Mouse (Mus musculus) E14TG2a.4 (cell line): Measurements from ENCODE around the gene Arl14.

Experiments
- CTCF ChIP-seq: conservative IDR thresholded peaks from 2 replicates; pipeline ENCODE4 v1.5.1; 2014; ENCODE audit warnings: low read length
- POU5F1 ChIP-seq: IDR thresholded peaks from 2 replicates; pipeline ENCODE4 v1.6.1; 2014; ENCODE audit warnings: low read length, borderline replicate concordance

- TF ChIP-seq CTCF (no peak), POU5F1 (no peak)
Measured at GRCm38 (mm10) chr3:69271812-69272211, 49.6 kb downstream of the Arl14 start.
